ENCODE assay signal across 26 mouse cellular contexts in the genomic region with DNA sequence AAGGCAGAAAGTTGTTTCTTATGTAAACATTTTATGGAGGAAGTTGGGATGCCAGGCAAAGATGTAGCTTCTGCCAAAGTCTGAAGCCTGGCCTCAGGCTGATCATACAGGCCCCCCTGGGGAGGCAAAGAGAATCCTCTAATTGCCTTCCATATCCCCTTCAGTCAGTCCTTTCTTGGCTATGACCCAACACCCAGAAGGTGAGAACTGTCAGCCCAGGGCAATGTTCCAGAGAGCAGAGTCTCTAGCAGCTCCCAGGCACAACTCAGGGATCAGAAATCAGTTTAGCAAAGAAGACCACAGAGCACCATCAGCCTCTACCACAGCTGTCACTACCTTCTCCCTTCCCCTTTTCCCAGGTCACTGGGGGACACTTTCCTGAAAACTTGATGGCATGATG.
DNase-seq lines count a peak whose midpoint lies in the region; ATAC-seq and TF ChIP-seq lines count a peak whose summit lies in the region.
"Had no signal": no experiment of that assay in that cellular context is flagged by ENCODE, and none has a peak within 500 bp of the region (broad histone marks: within the 10 kb centered on the region; RNA-seq: fewer than 3 reads in every experiment).

No protein-coding gene starts in this region.

- no peak overlapping the region for H3K27ac ChIP-seq in forebrain, embryonic 10.5 days
- no peak overlapping the region for H3K27ac ChIP-seq in forebrain, embryonic 12.5 days
- H3K27ac ChIP-seq in hindbrain, postnatal 0 days: no peak overlapping the region
- H3K27ac ChIP-seq in hindbrain, embryonic 12.5 days: no peak overlapping the region
- H3K27ac ChIP-seq in lung, embryonic 14.5 days (ENCODE audit: low read depth): no peak overlapping the region
- H3K27ac ChIP-seq: embryonic facial prominence, embryonic 12.5 days; forebrain, embryonic 15.5 days; gastrocnemius, adult 2 months; liver, embryonic 14.5 days; midbrain, embryonic 12.5 days had no signal

- no peaks in the 10 kb centered on the region for H3K27me3 ChIP-seq in forebrain, embryonic 10.5 days (ENCODE audit: poor library complexity, severe bottlenecking)
- H3K27me3 ChIP-seq in forebrain, embryonic 12.5 days: no peaks in the 10 kb centered on the region
- no peaks in the 10 kb centered on the region for H3K27me3 ChIP-seq in hindbrain, postnatal 0 days (ENCODE audit: insufficient read depth, low read length)
- H3K27me3 ChIP-seq in hindbrain, embryonic 12.5 days: no peaks in the 10 kb centered on the region
- H3K27me3 ChIP-seq in lung, embryonic 14.5 days (ENCODE audit: insufficient read depth, low read length): no peaks in the 10 kb centered on the region
- H3K27me3 ChIP-seq: embryonic facial prominence, embryonic 12.5 days; forebrain, embryonic 15.5 days; megakaryocyte, embryonic 14.5 days; midbrain, embryonic 12.5 days had no signal

- no peak overlapping the region for H3K4me3 ChIP-seq in forebrain, embryonic 10.5 days
- H3K4me3 ChIP-seq in forebrain, embryonic 12.5 days (replicated peaks): no peak overlapping the region
- H3K4me3 ChIP-seq in hindbrain, postnatal 0 days (ENCODE audit: low read length): no peak overlapping the region
- H3K4me3 ChIP-seq in hindbrain, embryonic 12.5 days: no peak overlapping the region
- no peak overlapping the region for H3K4me3 ChIP-seq in lung, embryonic 14.5 days (ENCODE audit: low read depth, low read length)
- H3K4me3 ChIP-seq: embryonic facial prominence, embryonic 12.5 days; forebrain, embryonic 15.5 days; gastrocnemius, adult 2 months; megakaryocyte, embryonic 14.5 days; midbrain, embryonic 12.5 days had no signal

- ATAC-seq in forebrain, embryonic 12.5 days (ENCODE audit: low FRiP score): no peak
- no peak for ATAC-seq in hindbrain, postnatal 0 days
- ATAC-seq in hindbrain, embryonic 12.5 days (ENCODE audit: low FRiP score): no peak
- ATAC-seq in lung, embryonic 14.5 days (ENCODE audit: insufficient read depth): no peak
- ATAC-seq: CD4-positive, CD25-positive, alpha-beta regulatory T cell, adult 4 months; forebrain, embryonic 15.5 days; intestine, embryonic 16.5 days had no signal

- TF ChIP-seq POLR2A in brain, embryonic 14.5 days (IDR thresholded peaks at IDR 0.05; ENCODE audit: borderline replicate concordance, extremely low read depth, insufficient read depth, insufficient read length, poor library complexity, severe bottlenecking): no peak

- no peaks in the 10 kb centered on the region for H3K4me1 ChIP-seq in forebrain, embryonic 10.5 days
- H3K4me1 ChIP-seq in forebrain, embryonic 12.5 days: no peaks in the 10 kb centered on the region
- H3K4me1 ChIP-seq in hindbrain, postnatal 0 days (ENCODE audit: insufficient read depth, low read length): no peaks in the 10 kb centered on the region
- H3K4me1 ChIP-seq in hindbrain, embryonic 12.5 days: no peaks in the 10 kb centered on the region
- no peaks in the 10 kb centered on the region for H3K4me1 ChIP-seq in lung, embryonic 14.5 days (ENCODE audit: insufficient read depth)
- H3K4me1 ChIP-seq: embryonic facial prominence, embryonic 12.5 days; forebrain, embryonic 15.5 days; megakaryocyte, embryonic 14.5 days; midbrain, embryonic 12.5 days had no signal

- H3K36me3 ChIP-seq in forebrain, embryonic 10.5 days (replicated peaks): no peaks in the 10 kb centered on the region
- H3K36me3 ChIP-seq in forebrain, embryonic 12.5 days (replicated peaks): no peaks in the 10 kb centered on the region
- no peaks in the 10 kb centered on the region for H3K36me3 ChIP-seq in hindbrain, postnatal 0 days (ENCODE audit: insufficient read depth, low read length)
- H3K36me3 ChIP-seq in hindbrain, embryonic 12.5 days: no peaks in the 10 kb centered on the region
- no peaks in the 10 kb centered on the region for H3K36me3 ChIP-seq in lung, embryonic 14.5 days (ENCODE audit: insufficient read depth)
- H3K36me3 ChIP-seq: embryonic facial prominence, embryonic 12.5 days; forebrain, embryonic 15.5 days; midbrain, embryonic 12.5 days had no signal

- H3K4me2 ChIP-seq in forebrain, embryonic 12.5 days: no peak overlapping the region
- no peak overlapping the region for H3K4me2 ChIP-seq in hindbrain, postnatal 0 days (ENCODE audit: low read depth, low read length)
- no peak overlapping the region for H3K4me2 ChIP-seq in hindbrain, embryonic 12.5 days (replicated peaks)
- no peak overlapping the region for H3K4me2 ChIP-seq in lung, embryonic 14.5 days
- H3K4me2 ChIP-seq: embryonic facial prominence, embryonic 12.5 days; forebrain, embryonic 15.5 days; midbrain, embryonic 12.5 days had no signal

- no peaks in the 10 kb centered on the region for H3K9me3 ChIP-seq in forebrain, embryonic 10.5 days
- no peaks in the 10 kb centered on the region for H3K9me3 ChIP-seq in forebrain, embryonic 12.5 days
- H3K9me3 ChIP-seq in hindbrain, postnatal 0 days (ENCODE audit: low read length): no peaks in the 10 kb centered on the region
- H3K9me3 ChIP-seq in hindbrain, embryonic 12.5 days (replicated peaks): no peaks in the 10 kb centered on the region
- H3K9me3 ChIP-seq in lung, embryonic 14.5 days (ENCODE audit: low read depth, low read length): no peaks in the 10 kb centered on the region
- H3K9me3 ChIP-seq: embryonic facial prominence, embryonic 12.5 days; forebrain, embryonic 15.5 days; midbrain, embryonic 12.5 days had no signal

- no peak overlapping the region for H3K9ac ChIP-seq in forebrain, embryonic 12.5 days
- H3K9ac ChIP-seq in hindbrain, postnatal 0 days (replicated peaks; ENCODE audit: low read length): no peak overlapping the region
- H3K9ac ChIP-seq in hindbrain, embryonic 12.5 days: no peak overlapping the region
- no peak overlapping the region for H3K9ac ChIP-seq in lung, embryonic 14.5 days
- H3K9ac ChIP-seq: embryonic facial prominence, embryonic 12.5 days; forebrain, embryonic 15.5 days; liver, embryonic 14.5 days; midbrain, embryonic 12.5 days had no signal

- no peak for TF ChIP-seq CTCF in hindbrain, postnatal 0 days (IDR thresholded peaks at IDR 0.05; ENCODE audit: low read depth)
- TF ChIP-seq CTCF in lung, embryonic 14.5 days (IDR thresholded peaks at IDR 0.05; ENCODE audit: low read depth): no peak
- no peak for TF ChIP-seq CTCF in brain, embryonic 14.5 days (IDR thresholded peaks at IDR 0.05; ENCODE audit: borderline replicate concordance, extremely low read depth, insufficient read depth, insufficient read length)

- peak; percentile 8 for DNase-seq in forebrain, embryonic 10.5 days (ENCODE audit: extremely low spot score, low spot score)
- DNase-seq in hindbrain, postnatal 0 days (ENCODE audit: low spot score): peak; percentile 39
- peak; percentile 10 for DNase-seq in lung, embryonic 14.5 days
- no peak for DNase-seq in lung, postnatal 4 days
- DNase-seq in brain, embryonic 14.5 days (ENCODE audit: low read depth): peak; percentile 43
- DNase-seq: adrenal gland, postnatal 14 days; cerebellum, adult 11-12 months; cerebellum, postnatal 36 days; gastrocnemius, adult 2 months; gastrocnemius, postnatal 36 days; layer of hippocampus, postnatal 36 days; liver; lung, adult 2 months; lung, postnatal 36 days; right cerebral cortex, postnatal 4 days; thymus, adult 2 months; thymus, postnatal 36 days had no signal

Comparison
In these comparisons a context has a peak if more than half of its experiments do, and no peak if none do; other contexts are left out.
1. DNase-seq: peak in forebrain, embryonic 10.5 days (single experiment), hindbrain, postnatal 0 days (single experiment), lung, embryonic 14.5 days (single experiment) and brain, embryonic 14.5 days (single experiment); none in lung, postnatal 4 days (0 of 2).